Mouse (Mus musculus) MEL (cell line): ENCODE results near the gene Otog.

Experiments
- CTCF ChIP-seq, 3 experiments: IDR thresholded peaks in 2 of 3; conservative IDR thresholded peaks in 1 of 3; 2 replicates each; pipeline ENCODE4 v1.5.1; 2011 to 2012; ENCODE audit warnings: low read length in 3 of 3, low read depth in 2 of 3, mild to moderate bottlenecking in 2 of 3, improper control_type of control experiment in 1 of 3, inconsistent platforms in 1 of 3, mixed read lengths in 1 of 3, moderate library complexity in 1 of 3; ENCODE audit not compliant: control insufficient read depth in 1 of 3, insufficient read depth in 1 of 3, poor library complexity in 1 of 3, severe bottlenecking in 1 of 3
- ELF1 ChIP-seq: IDR thresholded peaks from 2 replicates; pipeline ENCODE4 v1.6.1; 2014; ENCODE audit warnings: low read depth, mild to moderate bottlenecking, inconsistent platforms, low read length, improper control_type of control experiment, moderate library complexity
- EP300 ChIP-seq, 2 experiments: IDR thresholded peaks; 2 replicates each; pipeline ENCODE4 v1.6.1; 2011; ENCODE audit warnings: improper control_type of control experiment in 2 of 2, low read length in 2 of 2, low read depth in 1 of 2, mild to moderate bottlenecking in 1 of 2
- MEF2A ChIP-seq: IDR thresholded peaks from 2 replicates; pipeline ENCODE4 v1.6.1; 2014; ENCODE audit warnings: low read depth, mild to moderate bottlenecking, inconsistent platforms, low read length, improper control_type of control experiment; ENCODE audit not compliant: poor library complexity, insufficient replicate concordance, severe bottlenecking; ENCODE audit errors: extremely low read depth
- MXI1 ChIP-seq: IDR thresholded peaks from 2 replicates; pipeline ENCODE4 v1.6.1; 2011; ENCODE audit warnings: mild to moderate bottlenecking, low read depth, low read length, improper control_type of control experiment
- TBP ChIP-seq: IDR thresholded peaks from 2 replicates; pipeline ENCODE4 v1.8.0; 2011; ENCODE audit warnings: low read depth, low read length, improper control_type of control experiment

DNA sequence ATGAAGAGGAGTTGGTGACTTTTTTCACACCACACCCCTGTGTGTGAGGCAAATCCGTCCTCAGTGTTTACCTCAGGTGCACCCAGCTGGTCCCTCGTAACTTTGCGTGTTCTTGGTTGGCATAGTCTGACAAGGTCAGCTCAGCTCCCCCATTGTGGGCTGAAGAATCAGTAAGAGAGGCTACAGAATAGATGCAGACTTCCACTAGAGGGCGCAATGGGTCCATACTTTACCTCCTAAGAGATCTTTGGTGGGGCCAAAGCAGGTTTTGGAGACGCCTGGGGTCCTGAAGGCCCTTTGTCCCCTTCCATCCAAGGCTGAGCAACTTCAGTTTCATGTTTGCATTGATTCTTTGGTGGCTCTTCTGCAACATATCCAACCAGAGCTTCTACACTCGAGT, 39.2 kb downstream of the Otog start:
- TF ChIP-seq MXI1 = no peak
- TF ChIP-seq MEF2A = no peak
- TF ChIP-seq CTCF (IDR thresholded peaks at IDR 0.05 in 2 of 3, conservative IDR thresholded peaks at IDR 0.05 in 1 of 3; ENCODE audit: control insufficient read depth in 1 of 3, insufficient read depth in 1 of 3, low read depth in 2 of 3, low read length in 3 of 3, poor library complexity in 1 of 3, severe bottlenecking in 1 of 3) = peak; percentile 57 to 73 (median 67)
- TF ChIP-seq ELF1 = no peak
- no peak for TF ChIP-seq EP300 (IDR thresholded peaks at IDR 0.05; ENCODE audit: low read depth in 1 of 2, low read length in 2 of 2)
- no peak for TF ChIP-seq TBP
